Mouse (Mus musculus) heart, embryonic 10.5 days (tissue): ENCODE data around the gene Tfeb. TPM values are rescaled to one million over a fixed set of nuclear protein-coding genes. Genes with fewer than 3 reads are reported as not detected.
A peak's percentile ranks its signal among the peaks of the same experiment; 100 is the strongest.

Experiments used
- DNase-seq: peaks from one replicate; pipeline ENCODE4 v3.0.0-alpha.2; 2017; ENCODE audit warnings: low spot score
- H3K27ac ChIP-seq: fragments of 300-500 bp; sonication (generic); 2 replicates; pipeline ENCODE4 v1.5.1; 2016; ENCODE audit warnings: mild to moderate bottlenecking
- H3K27me3 ChIP-seq: fragments of 300-500 bp; sonication (generic); 2 replicates; pipeline ENCODE4 v1.6.1; 2016; ENCODE audit warnings: mild to moderate bottlenecking; ENCODE audit not compliant: poor library complexity, insufficient read depth, severe bottlenecking
- H3K36me3 ChIP-seq: fragments of 300-500 bp; sonication (generic); 2 replicates; pipeline ENCODE4 v1.6.1; 2016; ENCODE audit warnings: mild to moderate bottlenecking, moderate library complexity
- H3K4me1 ChIP-seq: fragments of 300-500 bp; sonication (generic); 2 replicates; pipeline ENCODE4 v1.6.1; 2016; ENCODE audit warnings: mild to moderate bottlenecking
- H3K4me3 ChIP-seq: fragments of 300-500 bp; sonication (generic); 2 replicates; pipeline ENCODE4 v1.5.1; 2016; ENCODE audit warnings: mild to moderate bottlenecking, moderate library complexity
- H3K9me3 ChIP-seq: fragments of 300-500 bp; sonication (generic); 2 replicates; pipeline ENCODE4 v1.6.1; 2016; ENCODE audit warnings: mild to moderate bottlenecking, moderate library complexity
- WGBS: fragments of 180-500 bp; shearing (Covaris S2); methylation state at CpG from one replicate; pipeline ENCODE4 v1.1.7; 2016; 5-methylcytosine and 5-hydroxymethylcytosine counted together
- polyA plus RNA-seq: library from polyadenylated mRNA; unstranded; fragments of >200 nt; fragmentation: Nextera tagmentation; extraction: Ambion mirVana; gene quantifications from 2 replicates; pipeline ENCODE4 v1.2.1, GENCODE M21; 2016

Tfeb gene
- polyA plus RNA-seq, 1 experiment from 2014 or later: 15.3 TPM

GRCm38 (mm10) chr17:47701793-47702192 is 35.0 kb upstream of the Tfeb start:
- 73% methylated on average over 9 of the region's 9 CpGs for WGBS
- DNase-seq: no peak
- Histone ChIP-seq H3K27me3 (peaks cover 63% of the 10 kb centered on the region), H3K9me3 (no peaks in the 10 kb centered on the region), H3K4me3 (no peak overlapping the region), H3K4me1 (peaks cover 32% of the 10 kb centered on the region), H3K27ac (no peak overlapping the region), H3K36me3 (peaks cover 29% of the 10 kb centered on the region)

GRCm38 (mm10) chr17:47702548-47703345 is 34.1 kb upstream of the Tfeb start:
- H3K4me3 ChIP-seq: peak overlapping the region; percentile 43
- H3K27ac ChIP-seq: peak overlapping the region; percentile 69; the same call in 1 of the 2 replicates
- DNase-seq: no peak
- H3K27me3 ChIP-seq: peaks cover 65% of the 10 kb centered on the region
- no peaks in the 10 kb centered on the region for H3K9me3 ChIP-seq
- H3K4me1 ChIP-seq: peaks cover 36% of the 10 kb centered on the region
- 27% methylated on average over 28 of the region's 28 CpGs for WGBS
- peaks cover 29% of the 10 kb centered on the region for H3K36me3 ChIP-seq

DNA sequence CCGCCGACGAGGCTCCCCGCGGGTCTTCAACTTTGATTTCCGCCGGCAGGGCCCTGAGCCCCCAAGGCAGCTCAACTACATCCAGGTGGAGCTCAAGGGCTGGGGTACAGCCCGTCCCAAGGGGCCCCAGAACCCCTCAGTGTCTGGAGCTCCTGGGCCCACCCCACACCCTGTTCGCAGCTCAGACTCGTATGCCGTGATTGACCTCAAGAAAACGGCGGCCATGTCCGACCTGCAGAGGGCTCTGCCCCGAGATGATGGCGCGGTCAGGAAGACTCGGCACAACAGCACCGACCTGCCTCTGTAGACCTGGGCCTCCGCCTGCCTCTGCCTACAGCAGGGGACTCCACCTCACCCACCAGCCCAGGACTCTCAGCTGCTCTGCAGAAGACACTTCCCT is 33.3 kb upstream of the Tfeb start:
- 20% methylated on average over 20 of the region's 20 CpGs for WGBS
- Histone ChIP-seq H3K36me3 (peaks cover 29% of the 10 kb centered on the region), H3K4me3 (peak overlapping the region; percentile 43), H3K27me3 (peaks cover 58% of the 10 kb centered on the region), H3K27ac (peak overlapping the region; percentile 69; the same call in 1 of the 2 replicates), H3K9me3 (no peaks in the 10 kb centered on the region), H3K4me1 (peaks cover 37% of the 10 kb centered on the region)
- DNase-seq: no peak

GRCm38 (mm10) chr17:47704692-47705091 is 32.1 kb upstream of the Tfeb start:
- no peaks in the 10 kb centered on the region for H3K9me3 ChIP-seq
- DNase-seq: no peak
- H3K36me3 ChIP-seq: peaks cover 26% of the 10 kb centered on the region
- peaks cover 42% of the 10 kb centered on the region for H3K4me1 ChIP-seq
- 77% methylated on average over 4 of the region's 4 CpGs for WGBS
- peaks cover 58% of the 10 kb centered on the region for H3K27me3 ChIP-seq
- no peak overlapping the region for H3K4me3 ChIP-seq
- no peak overlapping the region for H3K27ac ChIP-seq

DNA sequence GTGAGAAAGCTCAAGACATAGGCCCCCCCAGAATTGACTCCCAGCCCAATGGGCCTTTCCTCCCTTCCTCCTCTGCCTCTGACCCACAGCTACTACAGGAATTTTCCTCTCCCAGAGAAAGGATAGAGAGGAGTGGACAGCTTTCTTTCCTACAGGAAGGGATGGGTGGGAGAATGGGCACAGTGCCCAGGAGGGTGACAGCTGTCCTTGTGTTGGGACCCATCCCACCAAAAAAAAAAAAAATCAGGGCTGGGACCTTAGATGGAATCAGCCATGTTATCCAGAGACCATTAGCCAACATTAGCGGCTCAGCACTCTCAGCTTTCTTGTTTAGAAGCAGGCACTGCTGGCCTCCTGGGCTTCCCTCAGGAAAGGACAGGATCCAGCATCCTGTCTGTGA is 30.6 kb upstream of the Tfeb start:
- H3K27ac ChIP-seq: no peak overlapping the region
- H3K27me3 ChIP-seq: peaks cover 60% of the 10 kb centered on the region
- DNase-seq: no peak
- H3K9me3 ChIP-seq: no peaks in the 10 kb centered on the region
- WGBS: 58% methylated on average over 1 of the region's 1 CpGs
- H3K4me3 ChIP-seq: no peak overlapping the region
- H3K36me3 ChIP-seq: peaks cover 16% of the 10 kb centered on the region
- H3K4me1 ChIP-seq: peaks cover 46% of the 10 kb centered on the region

- no peak for DNase-seq
- 0 out of 2 replicates have a peak, but pooled peaks cover 5% of the 10 kb centered on the region for H3K36me3 ChIP-seq
- H3K27ac ChIP-seq: no peak overlapping the region
- peaks cover 53% of the 10 kb centered on the region for H3K27me3 ChIP-seq
- WGBS: 84% methylated on average over 3 of the region's 3 CpGs
- H3K4me3 ChIP-seq: no peak overlapping the region
- no peaks in the 10 kb centered on the region for H3K9me3 ChIP-seq
- peaks cover 47% of the 10 kb centered on the region for H3K4me1 ChIP-seq
These were observed 28.9 kb upstream of the Tfeb start for GRCm38 (mm10) chr17:47707961-47708360.

- Histone ChIP-seq H3K4me1 (peaks cover 39% of the 10 kb centered on the region), H3K27me3 (peaks cover 43% of the 10 kb centered on the region), H3K27ac (no peak overlapping the region), H3K36me3 (no peaks in the 10 kb centered on the region), H3K4me3 (no peak overlapping the region), H3K9me3 (no peaks in the 10 kb centered on the region)
- WGBS: 61% methylated on average over 4 of the region's 4 CpGs
- no peak for DNase-seq
These were observed 27.9 kb upstream of the Tfeb start for GRCm38 (mm10) chr17:47708972-47709371.

GRCm38 (mm10) chr17:47710036-47710435 is 26.8 kb upstream of the Tfeb start:
- Histone ChIP-seq H3K4me1 (peaks cover 39% of the 10 kb centered on the region), H3K27ac (no peak overlapping the region), H3K27me3 (peaks cover 34% of the 10 kb centered on the region), H3K36me3 (no peaks in the 10 kb centered on the region), H3K9me3 (no peaks in the 10 kb centered on the region), H3K4me3 (no peak overlapping the region)
- 47% methylated on average over 3 of the region's 3 CpGs for WGBS
- no peak for DNase-seq

DNA sequence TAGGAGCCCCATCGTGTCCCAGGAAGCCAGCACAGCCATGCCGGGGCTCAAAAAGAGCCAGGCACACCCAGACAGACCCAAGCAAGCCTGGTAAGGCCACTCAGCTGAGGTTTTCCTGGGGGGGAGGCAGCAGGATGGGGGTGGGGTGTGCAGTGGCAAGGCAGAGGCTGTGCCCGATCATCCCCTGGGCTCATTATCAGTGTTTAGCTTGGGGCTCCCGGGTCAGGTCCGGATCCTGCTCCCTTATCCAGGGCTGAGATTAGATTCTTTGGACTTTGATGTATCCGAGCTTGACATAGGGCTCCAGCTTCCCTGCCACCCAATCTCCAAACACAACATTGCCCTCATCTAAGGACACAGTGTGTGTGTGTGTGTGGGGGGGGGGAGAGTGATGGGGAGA is 24.9 kb upstream of the Tfeb start:
- H3K27ac ChIP-seq: peak overlapping the region; percentile 36; the same call in 1 of the 2 replicates
- no peak for DNase-seq
- H3K9me3 ChIP-seq: no peaks in the 10 kb centered on the region
- peaks cover 38% of the 10 kb centered on the region for H3K4me1 ChIP-seq
- H3K27me3 ChIP-seq: peaks cover 20% of the 10 kb centered on the region
- no peak overlapping the region for H3K4me3 ChIP-seq
- H3K36me3 ChIP-seq: no peaks in the 10 kb centered on the region
- 21% methylated on average over 6 of the region's 6 CpGs for WGBS

GRCm38 (mm10) chr17:47712889-47713571 is 23.8 kb upstream of the Tfeb start:
- Histone ChIP-seq H3K36me3 (no peaks in the 10 kb centered on the region), H3K4me1 (peaks cover 34% of the 10 kb centered on the region), H3K4me3 (no peak overlapping the region), H3K27ac (0 out of 2 replicates have a peak overlapping the region, but pooled peaks have one; percentile 4), H3K9me3 (no peaks in the 10 kb centered on the region), H3K27me3 (peaks cover 16% of the 10 kb centered on the region)
- DNase-seq: no peak
- WGBS: 57% methylated on average over 9 of the region's 22 CpGs

DNA sequence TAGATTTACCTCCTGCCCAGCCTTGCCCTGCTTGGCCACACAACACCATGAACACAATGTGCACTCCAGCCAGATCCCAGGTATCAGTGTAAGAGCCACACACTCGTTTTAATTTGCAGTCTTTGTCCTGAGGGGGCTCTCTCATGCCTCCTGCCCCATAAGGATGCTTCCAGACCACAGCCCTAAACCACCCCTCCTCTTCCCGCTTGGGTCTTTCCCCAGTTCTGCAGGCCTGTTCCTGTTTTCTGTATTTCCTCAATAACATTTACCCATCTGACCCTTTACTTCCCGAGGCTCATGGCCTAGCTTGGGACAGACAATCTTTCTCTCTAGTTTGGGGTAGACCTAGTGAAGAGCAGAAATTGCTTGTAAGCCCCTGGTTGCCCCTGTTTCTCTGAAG is 21.8 kb upstream of the Tfeb start:
- H3K27ac ChIP-seq: no peak overlapping the region; the same call in 1 of the 2 replicates
- no peak overlapping the region for H3K4me3 ChIP-seq
- H3K4me1 ChIP-seq: peaks cover 29% of the 10 kb centered on the region
- peaks cover 16% of the 10 kb centered on the region for H3K27me3 ChIP-seq
- WGBS: 58% methylated on average over 3 of the region's 3 CpGs
- no peaks in the 10 kb centered on the region for H3K9me3 ChIP-seq
- H3K36me3 ChIP-seq: no peaks in the 10 kb centered on the region
- no peak for DNase-seq

DNA sequence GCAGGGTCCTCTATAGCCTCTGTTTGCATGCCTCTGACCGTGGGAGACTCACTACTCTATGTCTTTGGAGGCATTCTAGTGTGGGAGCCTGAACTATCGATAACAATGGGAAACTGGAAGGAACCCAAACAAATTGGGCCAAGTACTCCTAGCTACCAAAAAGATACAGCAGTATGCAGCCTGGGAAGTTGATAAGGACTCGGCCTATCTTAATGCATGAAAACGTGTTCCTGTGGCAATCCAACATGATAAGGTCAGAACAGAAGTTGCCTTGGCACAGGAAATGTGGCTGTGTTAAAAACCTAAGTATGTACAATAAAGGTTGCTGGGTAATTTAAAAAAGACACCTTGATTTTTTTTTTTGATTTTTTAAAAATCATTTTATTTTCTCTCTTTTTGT is 15.6 kb upstream of the Tfeb start:
- no peak overlapping the region for H3K27ac ChIP-seq
- H3K4me1 ChIP-seq: peaks cover 10% of the 10 kb centered on the region
- H3K4me3 ChIP-seq: no peak overlapping the region
- DNase-seq: no peak
- WGBS: 49% methylated on average over 4 of the region's 4 CpGs
- H3K9me3 ChIP-seq: no peaks in the 10 kb centered on the region
- peaks cover 10% of the 10 kb centered on the region; the same call in 1 of the 2 replicates for H3K27me3 ChIP-seq
- no peaks in the 10 kb centered on the region for H3K36me3 ChIP-seq

DNA sequence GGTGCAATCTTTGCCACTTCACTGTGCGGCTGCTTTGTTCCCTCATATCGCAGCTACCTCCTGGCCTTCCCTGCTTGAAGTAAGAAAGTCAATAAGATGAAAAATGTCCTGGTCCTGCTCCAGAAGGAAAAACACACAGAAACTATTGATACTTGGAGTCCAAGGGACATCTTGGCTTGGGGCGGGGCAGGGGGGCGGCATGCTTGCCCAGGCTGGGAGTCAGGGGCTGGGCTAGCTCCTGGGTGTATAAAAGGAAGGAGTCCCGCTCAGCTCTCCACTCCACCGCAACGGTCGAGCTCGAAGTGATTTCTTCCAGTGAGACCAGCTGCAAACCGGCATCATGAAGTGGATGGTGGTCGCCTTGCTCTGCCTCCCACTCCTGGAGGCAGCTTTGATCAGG is 10.3 kb upstream of the Tfeb start, which contains the start of gene Pgc:
TSS of gene Pgc (plus strand) at position 277 of the 400 bp plus-strand sequence.
- DNase-seq: no peak
- peaks cover 17% of the 10 kb centered on the region; the same call in 1 of the 2 replicates for H3K27me3 ChIP-seq
- 78% methylated on average over 11 of the region's 11 CpGs for WGBS
- peaks cover 12% of the 10 kb centered on the region; the same call in 1 of the 2 replicates for H3K4me1 ChIP-seq
- H3K9me3 ChIP-seq: no peaks in the 10 kb centered on the region
- H3K36me3 ChIP-seq: no peaks in the 10 kb centered on the region
- H3K4me3 ChIP-seq: no peak within 1 kb of the TSS
- H3K27ac ChIP-seq: no peak within 1 kb of the TSS
